Mouse (Mus musculus) kidney, adult 2 months (tissue): ENCODE measurements around the gene Npdc1. TPM values are rescaled to one million over a fixed set of nuclear protein-coding genes. Genes with fewer than 3 reads are reported as not detected.
A peak's percentile ranks its signal among the peaks of the same experiment; 100 is the strongest.

Experiments
- DNase-seq: peaks from one replicate; pipeline ENCODE4 v3.0.0; 2021
- H3K27ac ChIP-seq: fragments of 200-500 bp; 2 replicates; pipeline ENCODE4 v1.5.1; 2012; ENCODE audit warnings: low read depth, low read length, control low read depth, inconsistent platforms; ENCODE audit not compliant: insufficient read depth
- H3K27me3 ChIP-seq: fragments of 200-500 bp; replicated peaks from 2 replicates; pipeline ENCODE4 v1.6.1; 2012; ENCODE audit warnings: mild to moderate bottlenecking, moderate library complexity, low read length, inconsistent platforms; ENCODE audit not compliant: control insufficient read depth, insufficient read depth
- H3K36me3 ChIP-seq: fragments of 200-500 bp; 2 replicates; pipeline ENCODE4 v1.6.1; 2012; ENCODE audit warnings: mild to moderate bottlenecking, moderate library complexity, low read length, inconsistent platforms; ENCODE audit not compliant: control insufficient read depth, insufficient read depth
- H3K4me1 ChIP-seq: fragments of 200-500 bp; 2 replicates; pipeline ENCODE4 v1.6.1; 2011; ENCODE audit warnings: low read length; ENCODE audit not compliant: control insufficient read depth, insufficient read depth
- H3K4me3 ChIP-seq: fragments of 200-500 bp; 2 replicates; pipeline ENCODE4 v1.5.1; 2011; ENCODE audit warnings: mild to moderate bottlenecking, low read depth, low read length, control low read depth; ENCODE audit not compliant: insufficient read depth
- CTCF ChIP-seq: fragments of 200-500 bp; conservative IDR thresholded peaks from 2 replicates; pipeline ENCODE4 v1.5.1; 2011; ENCODE audit warnings: low read depth, mild to moderate bottlenecking, control low read depth, low read length, moderate library complexity, mixed read lengths; ENCODE audit not compliant: insufficient read depth, insufficient read length
- POLR2A ChIP-seq: fragments of 200-500 bp; IDR thresholded peaks from one replicate; pipeline ENCODE4 v1.6.1; 2011; ENCODE audit warnings: low read depth, low read length, control low read depth
- WGBS: fragments of 180-500 bp; shearing (Covaris S2); methylation state at CpG from one replicate; pipeline ENCODE4 v1.1.7; 2018; 5-methylcytosine and 5-hydroxymethylcytosine counted together
- polyA plus RNA-seq: library from polyadenylated mRNA; depleted of rRNA; stranded (reverse); fragments of >200 nt; gene quantifications from 2 replicates; pipeline ENCODE4 v1.2.3, GENCODE M21; 2012; rRNA removed

Gene Npdc1
- 73.7 and 99.5 TPM in 2 replicates for polyA plus RNA-seq

DNA sequence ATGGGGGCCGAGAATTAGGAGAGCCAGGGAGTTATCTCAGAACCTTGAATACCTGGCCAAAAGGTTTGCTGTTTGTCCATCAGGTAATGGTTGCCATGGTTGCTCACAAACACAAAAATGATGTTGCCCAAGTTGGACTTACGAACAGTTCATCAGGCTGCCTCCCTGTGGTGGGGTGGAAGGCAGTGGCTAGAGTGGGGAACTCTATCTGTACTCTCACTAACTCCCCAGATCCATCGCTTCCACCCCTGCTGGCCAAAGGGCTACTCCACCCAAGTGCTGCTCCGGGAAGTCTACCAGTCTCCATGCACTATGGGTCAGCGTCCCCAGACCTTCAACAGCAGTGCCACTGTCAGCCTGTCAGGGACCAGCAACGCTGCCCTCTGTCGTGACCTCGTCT, at the start of gene Npdc1:
Gene Npdc1 (plus strand): TSS at position 301 of the 400 bp plus-strand sequence.
- H3K27ac ChIP-seq: no peak within 1 kb of the TSS
- no peak within 1 kb of the TSS for H3K4me3 ChIP-seq
- peaks cover 8% of the 10 kb centered on the region; the same call in 1 of the 2 replicates for H3K4me1 ChIP-seq
- TF ChIP-seq POLR2A: no peak
- TF ChIP-seq CTCF: no peak
- H3K36me3 ChIP-seq: no peaks in the 10 kb centered on the region
- DNase-seq: no peak
- 84% methylated on average over 8 of the region's 8 CpGs for WGBS
- no peaks in the 10 kb centered on the region for H3K27me3 ChIP-seq

DNA sequence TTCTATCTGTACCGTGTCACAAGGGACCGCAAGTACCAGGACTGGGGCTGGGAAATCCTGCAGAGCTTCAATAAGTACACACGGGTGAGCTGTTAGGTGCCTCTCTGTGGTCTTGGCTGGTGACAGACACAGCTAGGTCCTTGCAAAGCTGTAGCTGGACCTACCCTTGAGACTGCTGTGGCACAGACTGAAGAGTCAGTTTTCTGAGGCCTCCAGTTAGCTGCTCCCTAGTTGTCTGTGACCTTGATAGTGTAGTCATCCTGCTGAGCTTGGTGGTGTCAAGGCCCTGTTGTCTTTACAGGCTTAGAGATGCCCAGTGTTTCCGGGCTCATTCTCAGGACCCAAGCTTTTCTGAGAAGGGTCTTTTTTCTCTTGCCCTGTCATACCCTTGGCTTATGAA, 49.7 kb upstream of the Npdc1 start:
- H3K36me3 ChIP-seq: peaks cover 1% of the 10 kb centered on the region
- no peak overlapping the region for H3K4me3 ChIP-seq
- no peak for DNase-seq
- no peaks in the 10 kb centered on the region for H3K4me1 ChIP-seq
- TF ChIP-seq POLR2A (no peak), CTCF (no peak)
- H3K27me3 ChIP-seq: no peaks in the 10 kb centered on the region
- no peak overlapping the region for H3K27ac ChIP-seq
- WGBS: 97% methylated on average over 4 of the region's 4 CpGs

DNA sequence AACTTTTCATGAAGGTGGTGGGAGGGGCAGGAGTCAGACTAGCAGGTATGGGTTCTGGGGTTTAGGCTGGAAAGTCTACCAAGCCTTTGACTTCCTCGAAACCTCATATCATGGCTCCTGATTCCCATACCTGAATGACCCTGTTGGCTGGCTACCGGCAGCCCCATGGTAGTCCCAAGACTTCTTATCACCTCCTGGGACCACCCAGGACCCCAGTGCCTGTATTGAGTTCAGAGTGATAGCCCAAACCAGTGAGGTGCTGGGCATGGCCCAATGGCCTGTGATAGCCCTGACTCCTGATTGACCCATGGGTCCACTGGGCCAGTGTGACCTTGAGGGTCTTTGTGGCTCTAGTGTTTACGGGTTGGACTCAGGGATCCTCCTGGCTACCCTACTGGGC, 48.5 kb upstream of the Npdc1 start:
- no peak for TF ChIP-seq POLR2A
- TF ChIP-seq CTCF: no peak
- 95% methylated on average over 3 of the region's 3 CpGs for WGBS
- peaks cover 1% of the 10 kb centered on the region for H3K36me3 ChIP-seq
- no peak for DNase-seq
- H3K27ac ChIP-seq: no peak overlapping the region
- H3K27me3 ChIP-seq: no peaks in the 10 kb centered on the region
- peaks cover 6% of the 10 kb centered on the region; the same call in 1 of the 2 replicates for H3K4me1 ChIP-seq
- no peak overlapping the region for H3K4me3 ChIP-seq

DNA sequence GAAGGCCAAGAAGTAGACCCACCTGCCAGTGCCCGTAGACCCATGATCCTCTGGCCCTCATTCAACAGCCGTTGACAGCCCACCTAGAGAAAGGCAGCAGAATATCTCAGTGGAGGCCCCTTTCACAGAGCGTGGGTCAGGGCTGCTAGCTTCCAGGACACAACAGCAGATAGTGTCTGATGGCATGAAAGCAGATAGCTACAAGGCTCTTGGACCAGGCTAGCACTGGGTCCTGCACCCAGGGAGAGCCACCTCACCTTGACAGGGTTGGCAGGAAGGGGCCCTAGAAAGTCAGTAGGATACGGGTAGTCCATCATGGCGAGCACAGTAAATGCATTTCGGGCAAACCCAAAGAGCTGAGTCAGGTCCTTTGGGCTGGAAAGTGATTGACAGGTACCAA, 44.9 kb upstream of the Npdc1 start:
- no peaks in the 10 kb centered on the region for H3K36me3 ChIP-seq
- WGBS: 73% methylated on average over 6 of the region's 6 CpGs
- H3K4me1 ChIP-seq: peaks cover 9% of the 10 kb centered on the region; the same call in 1 of the 2 replicates
- no peak for DNase-seq
- no peak overlapping the region for H3K27ac ChIP-seq
- H3K27me3 ChIP-seq: no peaks in the 10 kb centered on the region
- H3K4me3 ChIP-seq: no peak overlapping the region
- no peak for TF ChIP-seq CTCF
- TF ChIP-seq POLR2A: no peak

DNA sequence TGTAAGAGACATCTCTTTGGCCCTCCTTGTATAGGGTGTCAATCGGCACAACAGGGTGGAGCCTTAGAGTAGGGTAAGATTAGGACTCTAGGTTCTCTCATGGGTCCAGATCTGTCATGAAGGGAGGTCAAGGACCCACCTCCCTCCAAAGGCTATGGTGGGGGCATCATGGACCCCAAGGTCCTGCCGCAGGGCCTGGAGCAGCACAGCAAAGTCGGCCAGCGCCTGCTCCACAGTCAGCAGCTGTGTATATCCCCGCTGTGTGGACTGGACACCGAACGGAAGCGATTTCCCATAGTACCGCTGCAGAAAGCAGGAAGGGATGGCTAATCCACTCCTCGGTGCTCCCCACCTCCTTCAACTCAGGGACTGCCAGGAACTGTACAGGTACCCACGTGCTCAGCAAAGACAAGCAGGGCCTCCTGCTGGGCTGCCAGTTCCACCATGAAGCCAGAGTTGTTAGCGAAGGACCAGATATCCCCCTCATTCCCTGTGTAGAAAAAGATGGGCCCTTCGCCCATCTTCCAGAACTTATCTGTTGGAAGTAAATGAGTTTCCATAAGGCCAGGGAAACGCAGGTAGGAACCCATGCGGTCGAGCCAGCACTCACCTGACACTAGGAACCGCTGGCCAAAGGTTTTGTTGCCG, 43.6 kb upstream of the Npdc1 start:
- 38% methylated on average over 18 of the region's 18 CpGs for WGBS
- no peak overlapping the region for H3K27ac ChIP-seq
- no peaks in the 10 kb centered on the region for H3K27me3 ChIP-seq
- peaks cover 9% of the 10 kb centered on the region; the same call in 1 of the 2 replicates for H3K4me1 ChIP-seq
- H3K36me3 ChIP-seq: no peaks in the 10 kb centered on the region
- peak overlapping the region; percentile 66 for H3K4me3 ChIP-seq
- TF ChIP-seq CTCF: no peak
- TF ChIP-seq POLR2A: no peak
- DNase-seq: no peak

DNA sequence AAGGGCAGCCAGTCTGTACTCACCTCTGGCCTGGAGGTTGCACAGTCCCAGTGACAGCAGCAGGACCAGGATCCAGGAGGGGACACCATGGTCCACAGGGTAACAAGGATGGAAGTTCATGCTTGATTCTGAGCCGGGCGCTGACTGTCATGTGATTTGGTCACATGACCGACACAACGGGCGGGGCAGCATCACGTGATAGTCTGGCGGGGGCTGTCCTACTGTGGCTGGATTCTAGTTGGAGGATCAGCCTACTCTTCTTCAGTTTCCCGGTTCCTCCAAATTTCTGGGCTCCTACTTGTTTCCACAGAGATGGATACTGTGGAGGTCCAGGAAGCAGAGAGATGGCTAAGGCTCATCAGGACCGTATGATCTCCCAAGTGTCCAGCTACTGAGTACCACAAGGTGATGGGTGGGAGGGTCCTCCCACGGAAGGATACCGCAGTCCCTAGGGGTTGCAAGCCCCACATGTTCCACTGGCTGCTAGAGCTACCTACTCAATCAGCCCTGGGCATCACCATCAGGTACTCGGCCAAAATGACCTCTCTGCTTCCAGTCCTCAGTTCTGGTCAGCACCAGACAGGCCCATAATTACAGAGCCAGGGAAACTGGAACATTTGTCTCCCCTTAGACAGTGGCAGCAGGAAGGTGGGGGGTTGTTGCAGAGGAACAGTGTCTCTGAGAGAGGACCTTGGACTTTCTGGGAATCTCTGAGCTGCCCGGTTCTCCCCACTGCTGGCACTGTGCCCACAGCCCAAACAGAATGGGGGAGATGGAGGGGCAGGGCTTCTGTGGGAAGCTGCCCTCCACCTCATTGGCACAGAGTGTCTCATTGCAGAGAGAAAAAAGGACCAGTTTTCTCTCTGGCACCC, 42.7 kb upstream of the Npdc1 start, which contains the start of gene Dpp7:
Gene Dpp7 (minus strand): TSS at position 152 of the 872 bp plus-strand sequence.
- TF ChIP-seq CTCF (no peak), POLR2A (peak; percentile 46)
- peak; percentile 92 for DNase-seq

DNA sequence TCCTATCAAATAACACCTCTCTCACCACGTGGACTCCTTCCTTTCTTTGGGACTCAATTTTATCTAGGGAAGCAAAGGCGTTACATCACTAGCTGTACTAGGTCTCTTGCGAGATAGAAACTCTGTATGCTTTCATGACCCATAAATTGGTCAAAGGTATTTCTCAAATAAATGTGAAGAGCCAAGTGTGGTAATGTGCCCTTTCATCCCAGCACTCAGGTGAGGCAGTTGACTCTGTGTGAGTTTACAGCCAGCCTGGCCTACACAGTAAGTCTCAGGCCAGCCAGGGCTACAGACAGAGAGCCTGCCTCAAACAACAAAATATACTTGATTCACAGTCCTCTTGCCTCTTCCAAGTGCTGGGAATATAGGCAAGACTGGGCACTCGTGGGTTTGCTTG, 39.3 kb upstream of the Npdc1 start:
- Histone ChIP-seq H3K27ac (no peak overlapping the region), H3K36me3 (no peaks in the 10 kb centered on the region), H3K27me3 (no peaks in the 10 kb centered on the region), H3K4me3 (no peak overlapping the region), H3K4me1 (peaks cover 29% of the 10 kb centered on the region)
- TF ChIP-seq POLR2A (no peak), CTCF (no peak)
- no peak for DNase-seq
- 70% methylated on average over 4 of the region's 4 CpGs for WGBS

More for the DNA sequence above, 42.7 kb upstream of the Npdc1 start, which contains the start of gene Dpp7:
- Histone ChIP-seq H3K27ac (peak within 1 kb of the TSS; percentile 14), H3K4me3 (peak within 1 kb of the TSS; percentile 66), H3K27me3 (no peaks in the 10 kb centered on the region), H3K4me1 (peaks cover 9% of the 10 kb centered on the region; the same call in 1 of the 2 replicates), H3K36me3 (no peaks in the 10 kb centered on the region)
- 3% methylated on average over 13 of the region's 13 CpGs for WGBS
